Mouse (Mus musculus) telencephalon, adult 2 months (tissue): Measurements from ENCODE around the gene Aspm.
"Not testable (repeated sequence)": the region's sequence is repeated elsewhere in the genome, so short reads cannot be mapped to it uniquely, and the experiment has no call there.

Experiments
- DNase-seq: peaks from one replicate; pipeline ENCODE4 v3.0.0-alpha.2; 2011; ENCODE audit warnings: low read depth, low spot score

Aspm gene

DNA sequence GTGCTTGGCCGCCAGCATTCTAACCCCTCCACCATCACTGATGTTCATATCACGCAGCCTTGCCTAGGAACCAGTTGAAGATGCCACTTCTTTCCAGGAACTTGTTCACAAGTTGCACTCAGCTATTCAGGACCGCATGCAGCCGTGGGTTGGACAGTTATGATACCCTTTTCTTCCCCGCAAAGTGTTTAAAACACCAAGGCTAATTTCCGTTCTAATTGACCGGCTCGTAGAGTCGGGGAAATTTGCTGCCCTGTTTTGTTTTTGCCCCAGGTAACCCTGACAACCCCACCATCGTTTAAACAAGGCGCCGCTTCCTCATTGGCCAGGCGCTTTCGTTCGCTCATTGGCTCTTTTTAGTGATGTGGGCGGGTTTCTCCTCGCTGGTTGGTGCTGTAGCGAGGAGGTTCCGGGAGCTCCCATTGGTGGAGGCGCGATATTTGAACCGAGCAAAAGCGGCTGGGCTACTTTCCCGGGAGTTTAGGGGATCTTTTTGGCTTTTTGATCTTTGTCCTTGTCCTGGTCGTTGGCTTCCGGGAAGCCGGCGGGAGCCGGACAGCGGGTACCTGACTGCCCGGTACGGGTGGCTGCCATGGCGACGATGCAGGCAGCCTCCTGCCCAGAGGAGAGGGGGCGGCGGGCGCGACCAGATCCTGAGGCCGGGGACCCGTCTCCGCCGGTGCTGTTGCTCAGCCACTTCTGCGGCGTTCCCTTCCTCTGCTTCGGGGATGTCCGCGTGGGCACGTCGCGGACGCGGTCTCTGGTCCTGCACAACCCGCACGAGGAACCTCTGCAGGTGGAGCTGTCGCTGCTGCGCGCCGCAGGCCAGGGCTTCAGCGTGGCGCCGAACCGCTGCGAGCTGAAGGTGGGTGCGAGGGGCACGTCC is at the start of gene Aspm:
Gene Aspm (plus strand): TSS at position 433 of the 886 bp plus-strand sequence.
- DNase-seq = peak; percentile 61

DNA sequence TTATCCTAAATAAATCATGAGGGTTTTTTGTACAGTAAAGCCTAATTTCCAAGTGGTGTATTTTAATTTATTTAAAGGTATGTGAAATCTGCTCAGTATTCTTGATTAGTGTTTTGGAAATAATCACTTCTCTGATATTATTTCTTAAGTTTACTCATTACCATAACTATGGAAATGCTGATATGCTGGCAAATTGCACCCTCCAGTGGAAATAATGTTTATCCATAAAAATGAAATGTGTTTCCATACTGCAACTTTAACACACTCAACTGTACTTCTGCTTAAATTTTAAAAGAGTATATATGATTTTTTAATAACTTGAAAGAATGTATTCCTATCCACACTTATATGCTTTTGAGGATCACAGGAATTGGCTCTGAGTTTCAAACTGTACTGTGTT is 48.8 kb upstream of the Aspm start:
- no peak for DNase-seq

GRCm38 (mm10) chr1:139407701-139408100 is 46.9 kb upstream of the Aspm start:
- DNase-seq = no peak

DNA sequence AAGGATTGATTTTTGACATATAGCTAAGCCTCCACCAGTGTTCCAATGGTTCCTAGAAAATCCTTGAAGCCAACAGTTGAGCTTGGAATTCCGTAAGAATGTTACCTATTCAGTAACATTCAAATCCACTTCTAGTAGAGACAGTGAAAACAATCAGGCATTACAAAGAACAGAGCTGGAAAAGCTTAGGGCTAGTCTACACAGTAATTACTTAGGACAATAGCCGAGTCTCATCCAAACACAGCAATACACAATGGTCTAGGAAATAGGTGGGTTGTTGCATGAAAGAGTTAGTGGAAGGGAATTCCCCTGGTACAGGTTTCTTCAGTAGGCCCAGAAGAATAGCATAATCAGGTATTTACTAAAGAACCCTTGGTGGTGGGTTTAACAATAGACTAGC is 42.2 kb upstream of the Aspm start:
- DNase-seq = not testable (repeated sequence)

- no peak for DNase-seq
These were observed 41.1 kb upstream of the Aspm start for GRCm38 (mm10) chr1:139413465-139413864.

- no peak for DNase-seq
These were observed 33.1 kb upstream of the Aspm start for GRCm38 (mm10) chr1:139421521-139421874.

GRCm38 (mm10) chr1:139421875-139422791 is 32.4 kb upstream of the Aspm start, which contains the start of gene Zbtb41:
Zbtb41 (plus strand) TSS chr1:139422288.
- DNase-seq = peak; percentile 64

DNA sequence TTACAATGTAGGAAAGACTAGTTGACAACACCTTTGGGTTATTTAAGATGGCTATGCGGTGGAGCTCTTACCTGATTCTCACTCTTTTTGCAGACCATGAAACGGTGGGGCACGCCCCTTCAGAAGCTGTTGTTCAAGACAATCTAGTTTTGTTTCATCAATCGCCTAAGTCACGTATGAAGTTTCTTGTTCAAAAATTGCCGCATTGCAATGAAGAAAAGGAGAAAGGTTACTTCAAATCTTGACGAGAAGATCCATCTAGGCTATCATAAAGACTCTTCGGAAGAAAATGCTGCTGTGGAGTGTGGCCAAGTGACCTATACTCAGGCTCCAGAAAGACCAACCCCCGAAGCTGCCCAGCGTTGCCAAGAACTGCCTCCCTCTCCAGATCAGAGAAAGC is 31.6 kb upstream of the Aspm start:
- no peak for DNase-seq

- DNase-seq = no peak
These were observed 30.6 kb upstream of the Aspm start for GRCm38 (mm10) chr1:139423931-139424330.

DNA sequence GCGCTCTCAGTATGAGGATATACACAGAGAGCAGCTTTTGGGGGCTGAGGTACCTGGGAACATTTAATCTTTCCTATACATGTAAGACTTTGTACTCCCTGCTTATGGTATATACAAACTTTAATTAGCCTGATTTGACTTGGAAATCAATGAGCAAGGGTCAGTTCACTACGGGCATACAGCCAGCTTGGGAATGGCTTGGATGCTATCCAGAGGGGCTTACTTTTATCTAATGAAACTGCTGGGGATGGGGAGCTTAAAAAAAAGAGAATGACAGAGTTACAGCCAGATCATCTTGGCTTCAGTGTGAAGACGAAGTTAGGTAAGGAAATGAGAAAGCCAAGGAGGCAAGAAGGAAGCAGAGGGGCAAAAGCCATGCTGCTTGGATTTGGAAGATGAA is 29.6 kb upstream of the Aspm start:
- DNase-seq = no peak

- no peak for DNase-seq
These were observed 16.2 kb upstream of the Aspm start for GRCm38 (mm10) chr1:139438373-139438772.

- not testable (repeated sequence) for DNase-seq
These were observed 11.5 kb upstream of the Aspm start for GRCm38 (mm10) chr1:139443103-139443502.

DNA sequence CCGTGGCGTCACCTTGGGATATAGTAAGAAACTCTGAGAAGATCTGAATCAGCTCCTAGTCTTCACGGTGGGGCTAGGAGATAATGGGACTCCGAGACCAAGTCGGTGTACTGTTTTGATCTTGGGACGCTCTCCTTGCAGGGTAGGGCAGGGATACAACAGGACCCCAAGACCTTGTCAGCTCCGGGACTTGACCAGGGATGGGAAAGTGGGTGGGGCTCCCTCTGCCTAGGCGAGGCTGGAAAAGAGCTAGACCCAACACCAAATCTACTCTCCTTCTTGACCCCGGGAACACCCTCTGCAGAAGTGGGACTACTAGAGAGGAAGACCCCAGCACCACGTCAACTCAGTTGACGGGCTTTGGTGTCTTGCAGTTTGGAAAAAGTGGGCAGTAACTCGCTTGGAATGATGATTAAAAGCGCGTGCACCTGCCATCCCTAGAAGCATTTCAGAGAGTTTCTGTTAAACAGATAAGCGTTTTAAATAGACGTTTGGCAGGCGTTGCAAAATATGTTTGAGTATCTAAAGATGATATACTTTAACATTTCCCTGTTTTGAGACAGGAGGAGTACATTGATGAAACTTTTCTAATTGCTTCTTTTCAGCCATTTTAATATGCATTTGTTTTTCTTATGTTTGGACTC is 776 bp downstream of the Aspm start:
- DNase-seq = no peak

GRCm38 (mm10) chr1:139460807-139461206 is 6.2 kb downstream of the Aspm start:
- no peak for DNase-seq

GRCm38 (mm10) chr1:139465936-139466335 is 11.4 kb downstream of the Aspm start:
- no peak for DNase-seq

- DNase-seq = no peak
These were observed 24.3 kb downstream of the Aspm start for GRCm38 (mm10) chr1:139478898-139479297.

GRCm38 (mm10) chr1:139480246-139480645 is 25.7 kb downstream of the Aspm start:
- DNase-seq = peak; percentile 11

DNA sequence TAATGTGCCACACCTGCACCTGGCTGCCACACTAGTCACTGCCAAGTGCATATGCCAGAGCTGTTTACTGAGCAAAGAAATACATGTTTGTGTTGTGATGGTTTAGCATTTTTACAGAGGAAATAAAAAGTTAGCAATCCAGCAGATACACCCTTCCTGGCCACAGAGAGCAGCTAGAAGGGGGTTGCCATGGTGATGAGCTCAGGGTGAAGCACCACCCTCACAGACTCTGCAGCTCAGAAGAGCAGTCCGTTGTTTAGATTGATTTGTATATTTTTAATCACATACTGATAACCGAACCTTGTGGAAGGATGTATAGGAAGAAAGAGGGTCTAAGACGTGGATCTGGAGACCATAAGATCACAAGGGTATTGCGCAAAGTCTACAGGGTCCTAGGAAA is 26.6 kb downstream of the Aspm start:
- peak; percentile 13 for DNase-seq

DNA sequence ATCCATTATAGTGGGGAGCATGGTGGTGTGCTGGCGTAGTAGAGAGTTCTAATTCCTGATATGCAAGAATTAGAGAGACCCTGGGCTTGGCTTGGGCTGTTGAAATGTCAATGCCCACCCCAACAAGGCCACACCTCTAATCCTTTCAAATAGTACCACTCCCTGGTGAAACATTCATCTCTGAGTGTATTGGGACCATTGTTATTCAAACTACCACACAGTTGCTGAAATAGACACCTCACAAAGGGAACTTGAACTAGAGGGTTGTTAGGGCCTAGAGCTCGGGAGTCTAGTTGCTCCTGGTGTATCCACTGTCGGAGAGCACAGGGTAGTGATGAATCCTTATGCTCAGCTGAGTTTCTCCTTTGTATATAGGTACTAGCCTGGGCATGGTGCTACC is 40.1 kb downstream of the Aspm start:
- no peak for DNase-seq

DNA sequence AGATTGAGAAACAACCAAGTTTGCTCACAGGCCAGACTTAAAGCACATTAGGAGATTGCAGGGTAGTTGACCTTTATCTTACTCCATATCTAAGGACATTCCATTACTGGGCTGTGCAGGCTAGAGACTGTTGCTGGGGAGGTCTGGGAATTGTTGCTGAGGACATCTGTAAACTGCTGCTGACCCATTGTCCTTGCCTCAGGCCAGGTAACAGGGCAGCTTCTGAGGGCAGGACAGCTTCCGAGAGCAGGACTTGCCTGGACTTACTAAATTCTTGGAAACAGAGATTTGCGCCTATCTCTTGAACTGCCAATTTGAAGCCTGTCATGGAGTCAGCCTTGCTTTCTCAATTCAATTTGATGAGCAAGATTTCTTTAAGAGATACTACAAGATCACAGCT is 40.8 kb downstream of the Aspm start:
- DNase-seq = no peak

- DNase-seq = no peak
These were observed 41.6 kb downstream of the Aspm start for GRCm38 (mm10) chr1:139496212-139496611.

DNA sequence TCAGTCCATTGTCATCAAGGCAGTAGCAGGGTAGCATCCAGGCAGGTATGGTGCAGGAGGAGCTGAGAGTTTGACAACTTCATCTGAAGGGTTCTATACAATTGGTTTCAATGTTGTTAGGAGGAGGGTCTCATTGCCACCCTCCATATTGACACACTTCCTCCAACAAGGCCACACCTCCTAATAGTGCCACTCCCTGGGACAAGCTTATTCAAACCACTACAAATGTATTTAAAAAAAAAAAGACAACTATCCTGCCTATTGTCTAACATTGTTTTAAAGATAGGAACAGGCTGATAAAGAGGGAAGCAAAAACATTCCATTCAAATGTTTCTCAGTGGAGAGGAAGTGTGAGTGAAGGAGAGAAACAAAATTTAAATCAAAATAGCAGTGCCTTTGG is 45.2 kb downstream of the Aspm start:
- no peak for DNase-seq
